Mouse (Mus musculus) left cerebral cortex, postnatal 10 days (tissue): ENCODE measurements around the gene Dazap2. TPM values are rescaled to one million over a fixed set of nuclear protein-coding genes. Genes with fewer than 3 reads are reported as not detected.

Experiments used
- DNase-seq, 2 experiments: peaks; one replicate each; pipeline ENCODE4 v3.0.0; 2021 to 2022; ENCODE audit warnings: low spot score in 2 of 2, mixed read lengths in 1 of 2; ENCODE audit errors: extremely low spot score in 1 of 2
- intact Hi-C: fragments of 180-260 bp; cut with DNase I; formaldehyde crosslinking; loops from one replicate; pipeline ENCODE4 v1.15.1; 2025
- total RNA-seq, 2 experiments: library from RNA; stranded (reverse); gene quantifications; 2 replicates each; pipeline ENCODE4 v1.2.3; 2021

Gene Dazap2
- total RNA-seq, 2 experiments from 2014 or later: 75.3 to 76.8 TPM

- DNase-seq: no peak
- intact Hi-C loops: no loop called here
These were observed 17.2 kb downstream of the Dazap2 start for GRCm38 (mm10) chr15:100632323-100632722.

GRCm38 (mm10) chr15:100633341-100633740 lies 18.2 kb downstream of the Dazap2 start:
- intact Hi-C loops: no loop called here
- DNase-seq: no peak

- intact Hi-C loops: no loop called here
These were observed 20.1 kb downstream of the Dazap2 start for GRCm38 (mm10) chr15:100635239-100635638.

GRCm38 (mm10) chr15:100635851-100636645 lies 20.9 kb downstream of the Dazap2 start:
- intact Hi-C loops: no loop called here
- no peak for DNase-seq

More at GRCm38 (mm10) chr15:100635239-100635638, 20.1 kb downstream of the Dazap2 start:
- DNase-seq: no peak

- intact Hi-C loops: no loop called here
- DNase-seq: peak in 1 of 2 experiments; percentile 72
These were observed 21.8 kb downstream of the Dazap2 start, which contains the start of gene Smagp for GRCm38 (mm10) chr15:100636700-100637501. Smagp (minus strand) TSS chr15:100636940.

- no peak for DNase-seq
- intact Hi-C loops: no loop called here
These were observed 22.5 kb downstream of the Dazap2 start for GRCm38 (mm10) chr15:100637661-100638060.

GRCm38 (mm10) chr15:100639972-100640750 lies 25.0 kb downstream of the Dazap2 start:
- intact Hi-C loops: no loop called here
- no peak for DNase-seq

- intact Hi-C loops: no loop called here
- no peak for DNase-seq
These were observed 26.2 kb downstream of the Dazap2 start for GRCm38 (mm10) chr15:100641226-100641810.

- no peak for DNase-seq
These were observed 27.3 kb downstream of the Dazap2 start for GRCm38 (mm10) chr15:100642451-100642850.

GRCm38 (mm10) chr15:100646161-100646560 lies 31.0 kb downstream of the Dazap2 start:
- intact Hi-C loops: no loop called here
- DNase-seq: no peak

More at GRCm38 (mm10) chr15:100642451-100642850, 27.3 kb downstream of the Dazap2 start:
- intact Hi-C loops: no loop called here

GRCm38 (mm10) chr15:100650111-100650510 lies 35.0 kb downstream of the Dazap2 start:
- intact Hi-C loops: no loop called here
- DNase-seq: no peak

GRCm38 (mm10) chr15:100651610-100652009 lies 36.5 kb downstream of the Dazap2 start:
- no peak for DNase-seq
- intact Hi-C loops: no loop called here

GRCm38 (mm10) chr15:100654271-100654670 lies 39.1 kb downstream of the Dazap2 start:
- intact Hi-C loops: no loop called here
- no peak for DNase-seq

- DNase-seq: no peak
- intact Hi-C loops: no loop called here
These were observed 40.1 kb downstream of the Dazap2 start for GRCm38 (mm10) chr15:100655201-100655600.

GRCm38 (mm10) chr15:100660306-100660705 lies 45.2 kb downstream of the Dazap2 start:
- intact Hi-C loops: no loop called here
- DNase-seq: peak in 1 of 2 experiments; percentile 38

GRCm38 (mm10) chr15:100660805-100661204 lies 45.7 kb downstream of the Dazap2 start:
- intact Hi-C loops: no loop called here
- DNase-seq: no peak

GRCm38 (mm10) chr15:100664813-100665274 lies 49.7 kb downstream of the Dazap2 start:
- intact Hi-C loops: no loop called here
- no peak for DNase-seq

- no peak for DNase-seq
- intact Hi-C loops: no loop called here
These were observed 50.5 kb downstream of the Dazap2 start for GRCm38 (mm10) chr15:100665411-100666218.
